Mouse (Mus musculus) left cerebral cortex, adult 18-20 months (tissue): ENCODE results near the gene Exo5. TPM values are rescaled to one million over a fixed set of nuclear protein-coding genes. Genes with fewer than 3 reads are reported as not detected.

ENCODE experiments used
- DNase-seq, 2 experiments: peaks; one replicate each; pipeline ENCODE4 v3.0.0; 2021 to 2022; ENCODE audit warnings: low spot score in 2 of 2, mixed read lengths in 1 of 2
- total RNA-seq, 2 experiments: library from RNA; stranded (reverse); gene quantifications; 2 replicates each; pipeline ENCODE4 v1.2.3; 2021

Gene Exo5
- total RNA-seq, 2 experiments from 2014 or later = 12.7 to 15.0 TPM

DNA sequence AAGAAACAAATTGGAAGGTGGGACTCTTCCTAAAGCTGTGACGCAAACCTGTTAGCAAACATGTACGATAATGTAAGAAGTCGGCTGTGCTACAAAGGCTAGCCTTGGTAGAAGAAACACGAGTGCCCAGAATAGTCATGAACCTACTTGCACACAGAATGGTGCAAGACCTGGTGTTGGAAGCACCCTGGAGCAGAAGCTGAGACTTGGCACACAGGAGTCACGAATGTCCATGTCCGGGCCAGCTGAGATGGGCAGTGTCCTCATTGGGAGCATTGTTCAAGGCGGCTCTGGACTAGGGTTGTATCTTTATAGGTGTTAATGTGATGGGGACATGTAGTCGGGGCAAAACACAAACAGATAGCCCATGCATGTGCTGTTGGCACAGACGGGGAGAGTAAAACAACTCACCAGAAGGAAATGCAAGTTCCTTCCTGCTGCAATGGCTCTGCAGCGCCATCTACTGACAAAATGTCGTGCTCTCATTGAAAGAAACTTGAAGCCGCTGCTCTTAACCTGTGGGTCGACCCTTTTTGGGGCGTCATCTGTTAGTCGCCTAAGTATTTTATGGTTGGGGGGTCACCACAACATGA lies 15.2 kb downstream of the Exo5 start:
- DNase-seq = peak; percentile 52 to 70

DNA sequence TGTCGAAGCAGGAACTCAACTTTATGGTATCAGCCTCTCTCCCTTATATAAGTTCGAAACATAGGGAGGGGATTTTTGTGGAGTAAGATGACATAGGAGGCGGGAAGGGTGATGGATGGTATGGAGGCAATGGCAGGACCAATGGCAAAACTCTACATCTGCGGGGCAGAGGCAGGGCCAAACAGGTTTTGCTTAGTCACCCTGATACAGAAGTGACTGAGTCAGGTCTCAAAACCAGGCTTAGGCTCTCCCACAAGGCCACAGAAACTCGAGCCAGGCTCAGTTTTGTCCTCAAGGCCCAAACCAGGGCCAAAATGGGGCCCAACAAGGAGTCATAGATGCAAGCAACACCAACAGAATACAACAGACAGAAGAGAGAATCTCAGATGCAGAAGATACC lies 19.2 kb downstream of the Exo5 start:
- DNase-seq = no peak

DNA sequence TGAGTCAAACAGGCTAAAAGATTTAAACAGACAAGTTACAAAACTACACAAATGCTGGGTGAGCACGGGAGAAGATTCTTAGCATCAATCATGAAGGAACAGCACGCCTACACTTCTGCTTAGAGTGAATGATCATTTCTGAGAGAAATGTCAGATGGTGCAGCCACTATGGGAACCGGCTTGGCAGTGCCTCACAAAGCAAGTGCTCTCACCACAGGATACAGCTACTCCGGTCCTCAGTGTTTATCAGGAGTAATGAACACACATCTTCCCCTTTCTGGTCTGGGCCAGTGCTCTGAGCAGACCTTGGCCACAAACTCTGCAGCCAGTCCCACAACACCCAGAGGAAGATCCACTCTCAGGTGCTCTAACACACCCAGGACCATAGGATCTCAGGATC lies 20.3 kb downstream of the Exo5 start:
- DNase-seq = no peak

DNA sequence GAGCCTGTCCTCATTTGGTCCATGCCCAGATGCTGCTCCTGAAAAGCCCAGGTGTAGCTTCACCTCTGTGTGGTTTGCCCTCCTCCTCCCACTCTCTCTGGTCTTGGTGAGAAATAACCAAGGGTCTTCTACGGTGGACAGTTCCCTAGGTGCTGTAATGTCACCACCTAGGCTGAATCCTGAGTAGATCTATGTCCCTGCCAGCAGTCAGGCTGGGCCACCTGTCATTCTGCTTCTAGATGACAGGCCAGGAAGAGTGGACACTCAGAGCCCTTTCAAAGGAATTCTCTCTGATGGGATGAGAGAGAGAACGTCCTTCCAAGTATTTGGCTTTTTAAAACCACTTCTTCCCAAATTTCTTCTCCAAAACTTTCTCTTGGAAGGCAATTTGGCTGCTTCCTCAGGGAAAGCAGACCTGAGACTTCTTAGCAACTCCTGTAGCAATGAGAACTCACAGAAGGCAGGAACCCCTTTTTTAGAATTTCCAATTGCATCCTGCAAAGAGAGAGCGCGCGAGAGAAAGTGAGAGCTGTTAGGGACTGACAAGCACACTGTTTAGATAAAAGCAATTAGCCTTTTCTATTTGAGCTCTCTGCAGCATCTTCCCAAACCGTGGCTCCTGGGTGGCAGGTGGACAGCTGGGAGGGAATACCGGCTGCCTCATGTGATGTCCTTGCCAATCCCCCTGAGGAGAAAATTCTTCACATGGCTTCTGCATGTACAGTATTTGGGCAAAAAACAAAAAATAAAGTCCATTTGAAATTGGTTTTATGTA lies 28.8 kb downstream of the Exo5 start:
- DNase-seq = no peak

DNA sequence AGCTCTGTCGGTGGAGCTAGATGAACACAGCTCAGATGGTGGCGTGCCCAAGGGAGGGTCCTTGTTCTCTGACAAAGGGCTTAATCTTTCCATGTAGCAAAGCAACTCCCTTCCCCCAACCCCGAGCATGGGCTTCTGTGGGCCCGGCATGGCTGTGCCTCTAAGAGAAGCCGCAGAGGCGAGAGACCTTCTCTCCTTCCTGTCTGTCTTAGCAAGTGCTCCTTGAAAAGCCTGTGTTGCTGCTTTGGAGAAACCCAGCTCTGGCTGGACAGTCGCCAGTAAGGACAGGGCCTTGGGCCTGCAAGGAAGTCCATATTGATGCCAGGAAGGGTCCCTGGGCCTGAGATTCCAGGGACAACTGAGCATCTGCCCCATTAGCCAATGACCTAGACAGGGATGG lies 29.6 kb downstream of the Exo5 start:
- DNase-seq = no peak

DNA sequence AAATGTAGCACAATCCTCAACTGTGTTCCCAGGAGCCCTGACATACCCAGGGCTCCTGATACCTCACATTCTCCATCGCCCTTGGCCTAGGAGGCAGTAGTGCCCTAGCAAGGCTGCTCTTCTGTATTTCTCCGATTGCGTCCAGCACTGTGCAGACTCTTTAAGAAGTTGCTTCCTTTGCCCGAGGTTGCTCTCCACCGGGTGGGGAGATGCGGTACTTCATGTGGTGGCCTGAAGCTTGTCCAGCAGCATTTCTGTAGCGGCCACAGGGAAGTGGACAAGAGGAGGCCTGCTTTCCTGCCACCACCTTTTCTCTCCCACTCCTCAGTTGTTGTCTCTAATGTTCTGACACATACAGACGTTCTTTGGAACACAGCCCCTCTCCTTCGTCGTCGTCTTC lies 30.2 kb downstream of the Exo5 start:
- no peak for DNase-seq

DNA sequence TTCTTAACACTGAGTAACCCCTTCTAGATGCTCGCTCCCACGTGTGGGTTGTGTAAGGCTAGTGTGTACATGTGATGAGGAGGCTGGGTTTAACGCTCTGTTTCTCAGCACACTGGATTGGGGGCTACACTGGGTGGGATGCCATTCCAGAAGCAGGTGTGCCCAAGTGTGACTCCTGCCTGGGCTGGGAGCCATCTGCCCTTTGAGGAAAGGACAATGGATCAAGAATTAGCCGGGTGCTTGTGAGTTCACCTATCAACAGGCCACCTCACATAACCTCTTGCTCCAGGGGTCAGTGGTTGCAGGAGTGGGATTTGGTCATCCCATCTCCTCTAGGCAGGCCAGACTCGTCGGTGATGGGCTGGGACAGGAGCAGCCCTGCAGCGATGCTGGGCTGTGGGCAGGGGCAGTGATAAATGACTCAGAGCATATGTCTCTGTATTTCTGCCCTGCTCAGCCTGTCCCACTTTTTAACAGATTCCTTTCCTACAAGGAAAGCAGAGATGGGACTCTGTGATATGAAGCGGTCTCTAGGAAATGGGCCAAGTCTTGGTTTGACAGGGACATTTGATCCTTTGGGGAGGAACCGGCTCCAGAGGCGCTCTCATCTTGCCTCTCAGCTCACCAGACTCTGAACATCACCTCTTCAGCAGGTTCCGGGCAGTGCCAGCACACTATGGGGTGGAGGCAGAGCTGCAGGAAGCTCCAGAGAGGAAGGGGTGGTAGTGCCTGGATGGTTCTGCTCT lies 31.0 kb downstream of the Exo5 start:
- DNase-seq = no peak

DNA sequence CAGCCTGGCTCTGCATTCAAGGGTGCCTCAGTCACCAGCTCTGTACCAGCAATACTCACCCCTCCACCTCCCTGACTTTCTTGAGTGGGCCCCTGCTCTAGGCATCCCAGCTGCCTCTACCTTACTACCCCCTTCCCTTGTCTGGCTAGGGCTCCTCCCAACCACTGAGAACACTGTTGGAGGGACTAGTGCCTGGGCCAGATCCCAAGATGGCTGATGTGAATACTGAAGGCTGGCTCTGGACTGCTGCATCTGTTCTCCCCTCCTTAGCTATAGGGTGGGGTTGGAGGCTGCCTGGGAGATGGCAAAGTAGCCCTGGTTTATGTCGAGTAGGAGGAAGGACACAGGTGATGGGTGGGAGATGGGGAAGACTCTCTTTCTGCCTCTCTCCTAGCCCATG lies 32.3 kb downstream of the Exo5 start:
- DNase-seq = no peak

DNA sequence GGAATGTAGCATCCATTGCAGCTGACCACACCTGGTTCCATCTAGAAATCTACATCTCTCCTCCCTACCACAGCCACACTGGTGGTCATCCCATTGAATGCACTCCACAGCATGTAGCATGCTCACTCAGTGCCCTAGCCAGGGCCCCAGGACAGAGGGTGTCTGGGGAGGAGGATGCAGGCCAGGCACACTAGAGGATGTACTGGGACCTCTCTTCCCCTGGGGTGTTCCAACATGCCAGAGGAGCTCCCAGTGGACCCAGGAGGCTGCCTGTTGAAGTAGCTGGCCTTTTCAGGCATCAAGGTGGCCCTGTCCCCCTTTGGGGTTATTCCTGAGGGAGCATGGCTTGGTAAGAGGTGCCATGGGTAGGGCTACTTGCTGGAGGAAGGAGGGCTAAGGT lies 32.9 kb downstream of the Exo5 start:
- no peak for DNase-seq

DNA sequence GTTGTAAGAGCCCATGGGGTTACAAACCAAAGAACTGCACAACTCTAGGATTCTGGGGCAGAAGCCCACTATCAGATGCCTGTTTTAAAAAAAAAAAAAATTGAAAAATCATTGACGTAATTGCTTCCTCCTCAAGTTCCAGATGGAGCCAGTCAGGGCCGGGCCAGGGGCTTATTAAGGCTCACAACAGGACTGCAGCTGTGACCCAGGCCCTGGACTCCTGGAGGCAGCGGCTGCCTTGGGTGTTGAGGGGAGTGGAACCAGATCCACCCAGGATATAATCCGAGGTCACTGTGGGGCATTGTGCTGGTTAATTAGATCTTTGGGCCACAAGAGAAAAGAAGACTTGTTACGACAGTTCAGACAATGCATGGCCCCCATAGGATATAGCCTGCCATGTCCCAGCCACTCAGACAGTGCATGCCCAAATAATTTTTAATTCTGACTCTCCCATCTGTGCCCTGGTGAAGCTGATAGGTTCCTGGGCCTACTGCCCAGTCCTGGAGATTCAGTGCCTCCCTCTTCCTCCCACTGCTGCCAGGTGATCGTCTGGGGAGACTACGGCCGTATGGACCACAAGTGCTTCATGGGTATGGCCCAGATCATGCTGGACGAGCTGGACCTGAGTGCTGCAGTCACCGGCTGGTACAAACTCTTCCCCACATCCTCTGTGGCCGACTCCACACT lies 33.9 kb downstream of the Exo5 start:
- no peak for DNase-seq

DNA sequence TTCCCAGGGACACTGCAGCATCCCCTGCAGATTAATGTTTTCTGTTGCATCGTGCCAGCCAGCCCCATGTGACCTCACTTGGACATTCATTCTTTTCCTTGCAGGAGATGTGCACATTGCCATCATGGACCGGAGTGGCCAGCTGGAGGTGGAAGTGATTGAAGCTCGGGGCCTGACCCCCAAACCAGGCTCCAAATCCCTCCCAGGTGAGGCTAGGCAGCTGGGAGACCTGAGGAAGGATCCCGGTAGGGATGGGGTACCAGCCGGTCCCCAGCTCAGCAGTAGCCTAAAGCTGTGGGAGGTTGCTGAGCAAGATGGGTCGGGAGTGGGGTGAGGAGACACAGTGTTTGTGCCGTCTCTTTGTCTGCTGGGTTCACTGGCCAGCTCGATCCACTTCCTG lies 35.9 kb downstream of the Exo5 start:
- no peak for DNase-seq

DNA sequence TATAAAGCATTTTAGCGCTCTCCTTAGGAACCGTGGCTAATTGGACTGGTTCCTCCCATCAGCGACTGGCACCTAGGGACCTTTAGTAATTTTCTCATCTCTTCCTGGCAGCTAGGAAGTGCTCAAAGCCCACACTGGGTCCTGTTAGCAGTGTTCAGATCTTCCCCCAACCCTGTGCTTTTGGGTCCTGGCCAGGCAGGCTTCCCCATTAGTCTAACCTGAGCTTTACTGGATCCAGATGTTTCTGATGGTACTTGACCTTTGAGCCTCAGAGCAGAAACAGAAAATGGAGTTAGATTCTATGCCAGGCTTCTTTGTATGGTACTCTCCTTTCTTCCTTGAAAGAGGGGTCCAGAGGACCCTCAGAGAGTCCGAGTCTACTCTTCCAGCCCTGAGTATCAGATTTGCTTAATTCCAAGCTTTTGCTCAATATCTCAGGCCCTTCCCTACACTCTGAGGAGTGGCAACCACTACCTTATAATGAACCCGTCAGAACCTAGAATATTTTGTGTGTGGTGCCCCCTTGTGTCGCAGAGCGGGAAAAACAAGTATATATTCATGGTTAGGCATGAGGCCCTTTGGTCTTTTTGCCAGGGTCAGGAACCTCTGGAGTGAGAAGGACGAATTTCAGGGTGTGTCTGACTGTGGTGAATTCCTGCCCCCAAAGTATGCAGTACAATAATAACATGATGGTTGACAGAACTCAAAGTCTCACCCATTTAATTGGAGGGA lies 37.3 kb downstream of the Exo5 start:
- peak; percentile 62 to 66 for DNase-seq

DNA sequence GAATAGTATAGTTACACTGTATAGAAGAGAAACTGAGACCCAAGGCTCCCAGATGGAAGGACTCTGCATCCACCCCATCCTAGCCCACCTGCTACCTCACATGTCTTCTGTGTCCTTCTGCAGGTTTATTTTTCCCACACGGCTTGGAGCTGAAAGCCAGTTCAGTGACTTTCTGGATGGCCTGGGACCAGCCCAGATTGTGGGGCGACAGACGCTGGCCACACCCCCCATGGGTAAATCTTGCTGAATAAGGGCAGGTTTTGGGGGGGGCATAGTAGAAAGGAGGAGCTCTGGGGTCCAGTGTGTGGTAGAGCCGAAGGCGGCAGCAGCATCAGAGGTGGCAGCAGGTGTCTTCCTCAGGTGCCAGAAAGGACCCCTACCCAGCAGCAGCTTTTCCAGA lies 38.0 kb downstream of the Exo5 start:
- no peak for DNase-seq

DNA sequence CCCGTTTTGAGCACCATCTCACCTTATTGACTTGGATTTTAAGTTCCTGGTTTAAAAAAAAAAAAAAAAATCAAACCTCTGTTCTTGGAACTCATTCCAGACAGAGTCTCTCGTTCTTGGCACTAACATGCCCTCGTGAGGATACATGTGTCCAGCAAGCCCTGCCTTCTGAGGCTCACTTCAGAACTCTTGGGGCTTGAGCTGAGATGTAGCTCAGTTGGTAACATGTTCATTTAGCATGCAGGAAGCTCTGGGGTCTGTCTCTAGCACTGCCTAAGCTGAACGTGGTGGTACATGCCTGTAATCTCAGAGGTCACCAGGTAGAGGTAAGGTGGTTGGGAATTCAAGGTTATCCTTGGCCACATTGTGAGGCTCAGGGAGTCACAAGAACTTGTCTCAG lies 38.7 kb downstream of the Exo5 start:
- DNase-seq = no peak

DNA sequence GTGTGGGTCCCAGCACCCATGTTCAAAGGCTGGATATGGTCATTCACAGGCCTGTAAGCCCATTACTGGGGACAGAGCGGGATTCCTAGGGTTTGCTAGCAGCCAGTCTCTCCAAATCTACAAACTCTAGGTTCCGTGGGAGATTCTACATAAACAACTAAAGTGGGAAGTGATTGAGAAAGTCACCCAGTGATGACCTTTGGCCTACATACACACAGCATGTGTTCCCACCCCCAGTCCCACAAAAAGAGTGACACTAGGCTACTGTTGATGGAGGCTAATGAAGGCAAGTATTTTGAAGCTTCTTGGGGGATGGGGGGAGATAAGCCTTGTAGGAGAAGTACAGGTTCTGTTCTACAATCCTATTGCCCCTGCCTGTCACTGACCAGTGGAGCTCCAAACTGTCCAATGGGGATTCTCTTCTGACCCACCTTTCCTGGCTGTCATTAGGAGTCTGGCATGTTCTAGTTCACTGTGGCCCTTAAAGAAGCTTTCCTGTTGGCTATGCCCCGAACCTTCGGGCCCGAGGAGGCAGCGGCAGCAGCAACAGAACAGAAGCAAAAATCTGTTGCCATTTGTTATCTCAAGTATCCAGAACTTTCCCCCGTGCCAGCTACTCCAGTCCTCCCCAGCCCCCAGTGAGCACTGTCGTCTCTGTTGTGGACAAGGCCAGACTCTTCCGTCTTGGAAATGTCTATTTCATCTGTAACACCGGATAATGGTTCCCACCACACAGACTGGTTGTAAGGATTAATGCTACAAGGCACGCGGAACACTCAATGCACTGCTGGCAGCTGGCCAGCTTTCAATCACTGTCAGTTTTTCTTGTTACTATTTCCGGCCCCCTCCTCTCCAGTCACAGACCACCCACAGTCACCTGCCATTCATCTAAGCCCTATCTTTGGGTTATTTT lies 39.4 kb downstream of the Exo5 start:
- DNase-seq = no peak

DNA sequence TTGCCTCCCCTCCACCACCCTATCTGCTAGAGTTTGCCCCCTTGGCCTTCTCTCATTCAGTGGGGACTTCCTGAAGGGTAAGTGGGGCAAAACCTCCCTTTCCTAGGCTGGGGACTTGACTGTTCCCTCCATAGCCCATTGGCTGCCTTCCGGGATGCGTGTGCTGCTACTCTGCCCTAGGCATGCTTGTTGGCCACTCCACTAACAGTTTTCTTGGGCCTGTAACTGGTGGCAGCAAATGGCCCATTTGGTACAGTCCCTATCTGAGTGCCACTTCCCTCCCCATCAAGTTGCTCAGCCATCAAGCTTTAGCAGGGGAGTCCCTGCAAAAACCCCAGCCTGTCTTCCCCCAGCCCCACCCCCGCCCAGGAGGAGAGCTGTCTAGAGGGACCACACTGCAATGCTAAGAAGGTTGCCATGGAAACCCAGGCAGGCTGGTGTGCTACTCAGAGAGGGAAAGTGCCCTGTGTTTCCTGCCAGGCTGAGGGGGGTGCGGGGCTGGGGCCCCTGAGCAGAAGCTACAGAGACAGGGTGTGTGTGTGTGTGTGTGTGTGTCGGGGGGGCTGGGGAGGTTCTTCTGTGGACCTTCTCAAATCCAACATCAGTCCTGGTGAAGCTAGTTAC lies 42.7 kb downstream of the Exo5 start:
- DNase-seq = peak; percentile 53 to 69

DNA sequence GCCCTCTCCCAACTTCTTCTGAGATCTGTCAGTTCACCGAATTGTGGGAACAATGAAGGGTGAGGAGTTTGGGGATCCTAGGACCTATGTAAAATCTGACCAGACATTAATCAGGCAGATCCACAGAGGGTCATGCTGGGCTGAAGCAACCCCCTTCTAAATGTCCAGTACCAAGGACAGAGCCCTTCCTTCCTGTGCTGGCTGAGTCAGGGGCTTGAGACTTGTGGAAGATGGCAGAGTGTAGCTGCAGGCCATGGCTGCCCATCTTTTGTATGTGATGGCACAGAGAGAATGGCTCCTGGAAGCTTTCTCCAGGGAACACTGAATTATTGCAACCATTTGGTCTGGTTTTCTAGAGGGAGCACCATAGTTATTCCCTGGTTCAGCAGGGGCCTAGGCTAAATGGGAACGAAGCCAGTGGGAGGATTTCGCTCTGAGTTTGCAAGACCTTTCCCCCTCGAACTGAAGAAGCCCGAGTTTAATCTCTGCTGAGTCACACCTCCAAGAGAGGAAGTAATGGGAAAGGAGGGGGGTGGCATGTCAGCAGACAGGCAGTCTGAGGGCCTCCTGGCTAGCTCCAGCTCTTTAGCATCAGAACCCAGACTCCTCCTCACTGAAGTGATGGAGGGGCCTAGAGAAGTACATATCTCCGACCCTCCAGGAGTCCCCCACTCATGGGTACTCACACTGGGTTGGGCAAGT lies 43.9 kb downstream of the Exo5 start:
- no peak for DNase-seq

DNA sequence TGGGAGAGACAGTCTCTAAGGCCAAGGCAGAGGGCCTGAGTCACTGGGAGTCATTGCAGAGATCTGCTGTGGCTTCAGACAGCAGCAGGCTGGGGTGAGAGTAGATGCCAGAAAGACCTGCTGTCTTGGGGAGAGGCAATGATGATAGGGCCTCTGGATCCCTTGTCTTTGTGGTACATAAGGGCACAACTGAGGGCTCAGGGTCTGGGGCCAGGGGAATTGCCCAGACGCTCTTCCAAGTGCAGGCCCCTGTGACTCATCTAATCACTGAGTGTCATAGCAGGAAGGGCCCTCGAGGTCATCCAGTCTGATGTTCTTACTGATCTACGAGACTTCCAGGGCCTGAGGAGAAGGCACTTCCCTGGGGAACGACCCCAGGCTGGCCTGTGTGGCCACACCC lies 45.4 kb downstream of the Exo5 start:
- no peak for DNase-seq

DNA sequence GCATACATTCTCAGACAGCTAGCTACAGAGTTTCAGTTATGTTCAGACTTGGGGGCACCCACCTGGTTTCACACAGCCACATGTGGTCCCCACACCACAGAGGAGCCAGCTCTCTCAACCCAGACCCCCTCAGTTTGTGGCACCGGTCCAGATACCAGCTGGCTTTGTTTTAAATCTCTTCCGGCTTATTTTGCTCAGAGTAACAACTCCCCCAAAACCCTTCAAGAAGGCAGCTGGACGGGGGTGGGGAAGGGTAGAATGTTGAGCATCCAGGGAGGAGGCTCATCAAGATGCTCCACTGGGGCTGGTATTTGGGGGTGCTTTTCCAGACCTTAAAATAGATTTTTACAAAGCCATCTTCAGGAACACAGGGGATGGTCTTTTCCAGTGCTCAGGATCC lies 46.1 kb downstream of the Exo5 start:
- DNase-seq = peak; percentile 66 to 75
